Mouse (Mus musculus) heart, postnatal 36 days (tissue): ENCODE results near the gene Cit. TPM values are rescaled to one million over a fixed set of nuclear protein-coding genes. Genes with fewer than 3 reads are reported as not detected.
A peak's percentile ranks its signal among the peaks of the same experiment; 100 is the strongest.

Experiments used
- DNase-seq, 2 experiments: peaks; one replicate each; pipeline ENCODE4 v3.0.0; 2021 to 2022
- intact Hi-C: fragments of 180-260 bp; cut with DNase I; formaldehyde crosslinking; loops from one replicate; pipeline ENCODE4 v1.15.1; 2025
- total RNA-seq, 2 experiments: library from RNA; stranded (reverse); gene quantifications; 2 replicates each; pipeline ENCODE4 v1.2.3; 2021

The Cit gene
- total RNA-seq, 2 experiments from 2014 or later: 1.7 to 2.2 TPM

DNA sequence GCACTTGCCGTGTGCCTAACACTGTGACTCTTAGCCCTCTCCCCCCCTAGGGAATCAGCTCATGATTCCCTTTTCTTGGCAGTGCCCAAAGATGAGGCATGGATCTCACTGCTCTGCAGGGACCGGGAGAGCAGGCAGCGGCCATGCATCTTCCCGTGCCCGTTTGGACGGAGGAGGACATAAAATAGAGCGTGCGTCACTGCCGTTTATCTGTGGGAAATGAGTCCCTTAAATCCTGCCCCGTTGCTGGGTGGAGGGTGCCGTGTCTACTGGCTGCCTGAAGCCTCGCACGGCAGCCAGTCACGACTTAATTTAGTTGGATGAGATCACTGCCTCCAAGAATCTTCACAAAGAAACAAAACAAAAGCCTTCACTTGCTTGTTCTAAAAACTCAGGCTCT is 110.1 kb downstream of the Cit start:
- intact Hi-C loops: no loop called here
- no peak for DNase-seq

DNA sequence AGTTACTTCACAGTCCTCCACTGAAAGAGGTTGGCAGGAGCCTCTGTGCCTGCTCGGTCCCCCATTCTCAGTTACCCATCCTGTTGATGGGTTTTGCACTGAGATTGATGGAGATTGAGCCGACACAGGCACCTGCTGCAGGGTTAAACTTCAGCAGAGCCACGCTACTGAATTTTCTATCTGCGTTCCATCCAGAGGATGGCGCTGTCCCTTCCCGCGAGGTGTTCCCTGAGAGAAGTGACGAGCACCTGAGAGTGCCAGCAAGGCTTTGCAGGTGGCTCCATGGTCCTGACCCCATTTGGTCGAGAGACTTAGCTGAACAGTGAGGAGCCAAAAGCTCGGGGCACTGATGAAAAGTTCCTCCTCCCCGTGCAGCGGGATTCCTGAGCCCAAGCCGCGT is 111.0 kb downstream of the Cit start:
- no peak for DNase-seq
- intact Hi-C loops: no loop called here

DNA sequence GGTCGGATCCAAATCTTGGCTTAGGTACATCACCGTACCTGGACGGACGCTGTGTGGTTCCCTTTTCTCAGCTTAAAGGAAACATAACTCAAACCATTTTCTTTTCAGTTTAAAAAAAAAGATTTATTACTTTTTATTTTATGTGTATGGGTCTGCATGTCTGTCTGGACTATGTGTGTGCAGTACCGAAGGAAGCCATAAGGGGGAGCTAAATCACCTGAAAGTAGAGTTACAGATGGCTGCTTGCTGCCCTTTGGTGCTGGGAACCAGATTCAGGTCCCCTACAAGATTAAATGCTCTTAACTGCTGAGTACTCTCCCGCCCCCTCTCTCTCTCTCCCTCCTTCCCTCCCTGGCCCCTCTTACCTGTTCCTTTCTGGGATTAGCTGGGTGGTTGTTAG is 112.1 kb downstream of the Cit start:
- intact Hi-C loops: no loop called here
- DNase-seq: no peak

DNA sequence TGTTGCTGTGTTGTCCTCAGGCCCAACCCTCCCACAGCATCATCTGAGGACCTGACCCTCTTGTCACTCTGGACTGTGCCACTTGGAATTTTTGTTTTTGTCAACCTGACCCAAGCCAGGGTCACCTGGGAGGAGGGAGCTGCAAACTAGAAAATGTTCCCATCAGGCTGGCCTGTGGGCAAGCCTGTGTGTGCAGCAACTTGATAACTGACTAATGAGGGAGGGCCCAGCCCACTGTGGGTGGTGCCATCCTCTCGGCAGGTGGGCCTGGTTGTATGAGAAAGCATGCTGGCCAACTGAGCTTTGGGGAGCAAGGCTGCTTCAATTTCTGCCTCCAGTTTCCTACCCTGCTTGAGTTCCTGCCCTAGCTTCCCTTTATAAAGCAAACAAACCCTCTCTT is 113.3 kb downstream of the Cit start:
- DNase-seq: no peak
- intact Hi-C loops: no loop called here

DNA sequence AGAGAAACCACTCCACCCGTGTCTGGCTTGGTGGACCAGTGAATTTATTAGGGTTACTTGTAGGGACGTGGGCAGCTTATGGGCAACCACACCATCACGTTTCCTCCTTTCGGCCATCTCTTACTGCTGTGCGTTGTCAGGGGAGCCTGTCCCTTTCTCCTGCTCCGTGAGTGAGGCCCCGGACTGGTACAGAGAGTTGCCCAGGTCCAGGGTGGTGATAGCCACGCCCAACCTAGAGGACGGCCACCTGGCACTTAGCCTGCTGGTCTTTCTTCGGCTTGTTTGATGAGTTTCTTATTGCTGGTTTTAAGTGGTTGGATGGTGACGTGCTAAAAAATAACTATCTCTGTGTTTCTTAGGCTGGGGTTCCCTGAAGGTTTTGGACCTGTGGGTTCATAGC is 113.7 kb downstream of the Cit start:
- intact Hi-C loops: no loop called here
- no peak for DNase-seq

DNA sequence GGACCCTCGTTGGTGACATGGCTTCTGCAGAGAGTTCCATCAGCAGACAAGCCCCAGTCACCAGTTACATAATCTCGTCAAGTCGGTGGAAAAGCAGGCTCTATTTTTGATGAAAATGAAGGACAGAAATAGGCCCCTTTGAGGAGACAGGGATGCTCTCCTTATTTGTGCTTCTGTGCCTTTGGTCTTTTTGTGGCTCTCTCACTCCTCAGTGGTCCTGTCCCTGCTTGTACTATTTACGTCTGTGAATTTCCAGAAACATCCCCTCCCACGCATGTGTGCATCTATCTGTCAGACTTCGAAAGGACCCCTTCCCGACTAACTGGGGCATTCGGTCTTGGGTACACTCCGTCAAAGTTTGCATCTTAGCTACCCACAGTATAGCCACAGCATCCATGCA is 116.7 kb downstream of the Cit start:
- no peak for DNase-seq

DNA sequence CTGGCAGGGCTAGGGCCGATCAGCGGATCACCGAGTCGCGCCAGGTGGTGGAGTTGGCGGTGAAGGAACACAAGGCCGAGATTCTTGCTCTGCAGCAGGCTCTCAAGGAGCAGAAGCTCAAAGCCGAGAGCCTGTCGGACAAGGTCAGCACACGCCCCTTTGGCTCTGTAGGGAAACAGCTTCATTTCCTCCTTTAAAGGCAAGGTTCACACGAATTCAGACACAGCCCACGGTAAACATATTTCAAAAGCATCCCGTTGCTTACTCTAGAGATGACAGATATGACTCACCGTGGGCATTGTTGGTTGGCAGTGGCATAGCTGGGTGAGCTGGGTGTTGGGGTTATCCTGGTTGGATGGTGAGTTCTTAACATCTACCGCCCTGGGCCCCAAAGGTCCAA is 126.2 kb downstream of the Cit start:
- intact Hi-C loops: no loop called here
- no peak for DNase-seq

More for the DNA sequence above, 116.7 kb downstream of the Cit start:
- intact Hi-C loops: no loop called here

DNA sequence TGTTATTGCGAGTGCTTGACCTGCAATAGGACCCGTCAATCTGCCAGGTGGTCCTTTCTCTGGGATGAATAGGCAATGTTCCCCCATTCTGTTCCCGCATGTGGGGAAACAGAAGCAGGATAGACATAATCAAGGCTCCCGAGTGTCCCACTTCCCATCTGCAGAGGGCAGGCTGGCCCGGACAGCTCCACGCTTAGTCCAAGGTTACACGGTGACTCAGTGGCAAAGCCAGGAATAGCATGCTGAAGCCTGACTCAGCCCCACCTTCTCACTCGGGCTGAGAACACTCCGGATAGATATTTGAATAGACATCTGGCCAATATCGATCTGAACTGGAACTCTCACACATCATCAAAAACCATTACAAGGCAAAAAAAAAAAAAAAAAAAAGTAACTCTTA is 130.6 kb downstream of the Cit start:
- intact Hi-C loops: no loop called here

DNA sequence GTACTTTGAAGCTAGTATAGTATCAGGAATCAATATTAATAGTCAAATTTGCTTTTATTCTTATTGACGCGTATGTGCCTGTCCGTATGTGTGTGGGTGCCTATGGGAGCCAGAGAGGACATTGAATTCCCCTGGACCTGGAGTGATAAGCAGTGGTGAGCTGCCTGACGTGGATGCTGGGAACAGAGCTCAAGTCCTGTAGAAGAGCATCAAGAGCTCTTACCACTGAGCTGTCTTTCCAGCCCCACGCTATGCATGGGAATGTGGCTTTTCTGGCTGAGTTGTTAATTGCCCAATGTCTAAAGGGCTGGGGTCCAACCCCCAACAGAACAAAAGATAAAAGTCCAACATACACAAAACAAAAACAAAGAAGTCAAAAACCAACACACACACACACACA is 131.4 kb downstream of the Cit start:
- no peak for DNase-seq
- intact Hi-C loops: no loop called here

More for the DNA sequence above, 130.6 kb downstream of the Cit start:
- DNase-seq: no peak

DNA sequence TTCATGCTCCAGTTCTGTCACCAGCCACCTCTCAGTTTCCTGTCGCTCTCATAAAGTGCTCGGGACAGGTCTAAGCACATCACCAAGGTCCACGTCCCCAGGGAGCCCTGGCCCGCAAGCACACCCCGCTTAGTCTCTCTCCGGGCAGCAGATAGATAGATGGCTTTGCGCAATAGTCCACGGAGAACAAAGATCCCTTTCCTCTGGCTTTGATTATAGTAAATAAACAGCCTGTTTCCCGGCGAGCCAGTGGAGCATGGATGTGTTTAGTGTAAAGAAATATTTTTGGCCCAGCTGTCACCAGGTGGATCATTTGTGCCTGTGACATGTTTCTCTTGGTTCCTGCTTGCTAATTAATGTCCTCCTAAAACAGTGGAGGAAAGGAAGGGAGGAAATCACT is 132.2 kb downstream of the Cit start:
- DNase-seq: no peak
- intact Hi-C loops: no loop called here

DNA sequence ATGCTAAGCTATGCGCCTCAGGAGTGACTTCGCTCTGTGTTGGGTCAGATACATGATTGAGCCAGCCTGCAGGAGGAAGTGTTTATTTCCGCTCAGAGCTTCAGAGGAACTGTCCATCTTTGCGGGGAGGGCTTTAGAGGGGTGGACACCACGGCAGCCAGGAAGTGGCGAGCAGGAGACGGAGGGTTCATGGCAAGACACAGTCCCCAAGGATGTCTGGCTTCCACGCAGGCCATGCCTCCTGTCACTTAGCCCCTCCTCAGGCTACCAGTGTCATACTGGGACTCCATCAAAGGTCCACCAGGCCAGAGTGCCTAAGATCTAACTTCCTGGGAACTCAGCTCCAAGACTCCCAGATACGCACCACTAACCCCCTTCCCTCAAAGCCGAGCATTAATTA is 132.7 kb downstream of the Cit start:
- intact Hi-C loops: no loop called here
- peak; percentile 37 to 50 for DNase-seq

DNA sequence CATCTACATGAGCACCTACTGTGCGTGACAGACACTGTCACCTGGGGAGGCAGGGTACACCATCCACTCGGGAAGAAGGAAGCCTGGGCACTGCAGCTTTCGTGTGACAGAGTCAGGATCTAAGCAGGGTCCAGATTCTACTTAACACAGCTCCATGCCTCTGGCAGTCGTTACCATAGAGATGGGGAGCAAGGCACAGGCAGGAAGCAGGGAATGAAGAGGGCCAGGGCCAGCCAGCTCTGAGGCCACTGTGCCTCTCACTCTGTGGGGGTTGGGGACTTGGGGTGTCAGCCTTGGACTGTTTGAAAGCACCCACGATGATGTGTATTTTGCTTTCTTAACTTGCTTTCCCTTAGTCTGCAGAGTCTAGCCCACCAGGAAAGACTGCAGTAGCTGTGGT is 133.2 kb downstream of the Cit start:
- intact Hi-C loops: no loop called here
- no peak for DNase-seq

DNA sequence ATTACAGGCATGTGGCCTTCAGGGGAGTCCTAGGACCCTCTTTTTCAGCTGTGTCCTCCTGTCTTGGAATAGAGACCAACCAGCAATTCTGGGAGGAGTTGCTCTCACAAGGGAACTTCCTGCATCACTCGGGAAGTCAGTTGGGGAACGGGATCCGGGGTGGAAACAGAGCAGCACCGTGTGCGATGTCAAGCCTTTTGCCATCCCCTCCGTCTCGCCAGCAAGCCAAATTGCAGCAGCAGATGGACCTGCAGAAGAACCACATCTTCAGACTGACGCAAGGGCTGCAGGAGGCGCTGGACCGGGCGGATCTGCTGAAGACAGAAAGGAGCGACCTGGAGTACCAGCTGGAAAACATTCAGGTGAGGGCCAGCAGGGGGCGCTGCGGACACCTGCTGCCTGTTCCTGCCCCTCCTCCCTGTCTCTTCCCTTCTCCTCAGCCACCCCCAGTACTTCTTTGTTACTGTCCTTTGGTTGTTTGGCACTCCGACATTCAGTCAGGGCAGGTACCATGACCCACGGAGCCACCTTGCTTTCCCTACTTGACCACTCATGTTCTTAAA is 134.1 kb downstream of the Cit start:
- no peak for DNase-seq
- intact Hi-C loops: no loop called here

DNA sequence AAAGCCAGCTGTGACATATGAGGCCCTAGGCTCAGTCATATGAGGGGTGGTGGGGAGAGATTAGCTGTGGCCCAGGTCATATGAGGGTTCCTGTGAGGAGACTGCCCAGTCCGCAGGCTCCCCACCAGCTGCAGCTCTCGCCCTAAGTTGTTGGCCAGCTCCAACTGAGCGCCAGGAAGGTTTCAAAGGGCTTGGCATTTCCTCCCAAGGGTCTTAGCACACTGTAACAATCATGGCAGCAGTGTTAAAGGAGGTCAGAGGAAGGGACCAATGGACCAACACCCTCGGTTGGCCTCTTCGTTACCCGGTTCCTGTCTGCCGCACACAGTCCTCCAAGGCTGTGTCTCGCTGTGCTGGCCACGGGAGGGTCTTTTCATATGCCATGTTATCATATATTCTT is 135.5 kb downstream of the Cit start:
- DNase-seq: no peak
- intact Hi-C loops: loop anchor here (2.0 kb wide), 1 partner anchor 44 kb away; the partner anchor contains the start of gene Prkab1

DNA sequence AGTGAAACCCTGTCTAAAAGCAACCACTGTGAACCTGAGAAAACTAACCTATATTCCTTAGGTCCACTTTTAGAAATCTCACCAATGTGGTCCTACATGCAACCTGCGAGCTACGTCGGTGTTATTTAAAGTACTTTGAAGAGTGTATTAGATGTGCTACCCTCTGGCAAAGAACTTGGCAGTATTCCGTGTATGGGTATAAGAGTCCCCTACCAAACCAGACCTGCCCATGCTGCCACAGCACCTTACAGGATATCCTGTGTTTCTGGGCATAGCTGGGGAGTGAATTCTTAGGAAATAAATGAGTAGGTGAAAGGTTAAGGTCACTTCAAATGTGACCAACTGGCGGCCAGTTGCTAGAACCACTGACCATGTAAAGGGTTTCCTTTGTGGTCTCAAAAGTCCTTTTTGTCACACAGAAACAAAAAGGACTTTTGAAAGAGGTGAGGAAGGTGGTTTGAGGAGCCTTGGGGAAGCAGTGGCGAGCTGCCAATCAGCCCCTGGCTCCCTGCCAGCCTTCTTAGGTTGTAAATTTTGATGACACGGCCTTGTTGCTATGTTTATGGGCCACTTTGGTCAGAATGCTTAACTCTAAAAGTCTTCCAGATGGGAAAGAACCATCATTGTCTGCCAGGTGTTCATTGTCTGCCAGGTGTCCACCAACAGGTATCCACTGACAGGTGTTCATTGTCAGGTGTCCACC is 137.7 kb downstream of the Cit start:
- intact Hi-C loops: no loop called here
- DNase-seq: peak in 1 of 2 experiments; percentile 47

DNA sequence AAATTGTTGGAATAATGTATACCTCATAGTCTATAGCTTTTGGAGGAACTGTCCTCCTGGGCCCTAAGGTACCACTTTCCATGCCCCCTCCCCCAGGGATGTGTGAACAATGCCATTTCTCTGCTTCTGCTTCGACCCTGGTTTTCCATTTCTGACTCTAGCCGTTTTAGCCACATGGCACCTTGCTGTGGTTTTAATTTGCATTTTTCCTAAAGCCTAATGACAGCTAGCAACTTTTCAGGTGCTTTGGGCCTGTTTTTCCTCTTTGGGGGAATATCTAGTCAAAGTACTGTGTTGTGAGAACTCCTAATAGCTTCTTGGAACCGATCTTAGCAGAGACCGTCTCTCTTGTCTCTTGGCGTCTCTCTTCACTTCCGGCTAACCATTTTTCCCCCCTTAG is 139.3 kb downstream of the Cit start:
- no peak for DNase-seq
- intact Hi-C loops: no loop called here

DNA sequence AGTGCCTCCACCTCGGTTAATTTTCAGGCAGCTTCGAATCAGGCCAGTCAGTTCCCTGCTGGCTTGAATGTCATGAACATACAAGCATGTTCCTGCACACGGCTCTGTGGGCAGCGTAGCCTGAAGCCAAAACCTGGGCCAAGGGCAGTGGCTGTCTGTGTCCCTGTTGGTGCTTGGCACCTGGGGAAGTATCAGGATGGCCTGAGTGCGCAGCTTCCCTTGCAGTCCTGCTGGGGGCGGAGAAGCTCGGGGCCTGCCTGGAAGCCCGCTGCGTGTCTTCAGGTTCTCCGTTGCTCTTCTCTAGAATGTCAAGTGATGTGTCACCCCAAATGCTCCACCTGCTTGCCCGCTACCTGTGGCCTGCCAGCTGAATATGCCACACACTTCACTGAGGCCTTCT is 140.0 kb downstream of the Cit start:
- DNase-seq: no peak
- intact Hi-C loops: no loop called here

DNA sequence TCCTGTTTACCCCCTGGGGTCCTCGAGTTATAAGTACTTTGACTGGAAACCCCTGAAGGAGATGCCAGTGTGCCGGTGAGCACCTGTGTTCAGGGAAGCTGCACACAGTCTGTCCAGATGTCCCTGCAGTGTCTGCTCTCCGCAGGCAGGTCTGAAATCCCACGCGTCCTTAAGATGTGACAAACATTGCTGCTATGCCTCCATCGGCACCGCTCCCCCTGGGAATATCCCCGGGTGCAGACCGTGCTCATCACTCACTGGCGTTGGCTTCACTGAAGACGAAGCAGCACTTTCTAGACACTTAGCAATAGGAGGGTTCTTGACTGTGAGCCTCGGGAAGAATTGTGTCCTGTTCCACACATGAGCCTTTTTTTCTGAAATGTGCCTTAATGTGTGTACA is 142.2 kb downstream of the Cit start:
- intact Hi-C loops: no loop called here
- no peak for DNase-seq

DNA sequence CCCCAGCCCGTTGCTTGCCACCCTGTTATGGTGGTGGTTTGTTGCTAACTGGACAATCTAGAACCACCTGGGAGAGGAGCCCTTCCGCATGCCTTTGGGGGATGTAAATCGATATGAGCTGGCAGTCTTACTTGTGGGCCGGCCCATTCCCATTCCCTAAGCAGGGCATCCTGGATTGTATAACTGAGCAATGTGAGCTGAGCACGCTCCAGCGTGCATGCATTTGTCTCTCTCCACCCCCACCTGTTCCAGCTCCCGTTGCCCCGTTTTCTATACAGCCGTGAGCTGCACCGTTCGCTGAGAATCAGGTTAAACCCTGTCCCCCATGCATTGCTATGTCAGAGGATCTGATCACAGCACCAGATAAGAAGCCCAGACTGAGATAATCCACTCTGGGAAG is 146.6 kb downstream of the Cit start:
- intact Hi-C loops: no loop called here
- no peak for DNase-seq

DNA sequence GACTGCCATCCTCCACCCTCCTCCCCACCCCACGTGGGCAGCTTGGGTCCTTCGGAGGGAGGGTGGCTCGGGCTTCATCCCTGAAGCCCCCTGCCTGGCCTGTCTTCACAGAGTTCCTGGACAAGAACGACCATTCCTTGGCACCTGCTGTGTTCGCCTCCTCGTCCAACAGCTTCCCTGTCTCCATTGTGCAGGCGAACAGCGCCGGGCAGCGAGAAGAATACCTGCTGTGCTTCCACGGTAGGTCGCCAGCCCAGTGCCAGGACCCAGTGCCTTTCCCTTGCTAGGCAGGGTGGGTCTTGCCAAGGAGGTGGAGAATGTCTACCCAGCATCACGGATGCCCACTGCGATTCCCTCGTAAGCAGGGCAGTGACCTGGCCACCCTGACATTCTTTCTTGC is 149.0 kb downstream of the Cit start:
- no peak for DNase-seq

DNA sequence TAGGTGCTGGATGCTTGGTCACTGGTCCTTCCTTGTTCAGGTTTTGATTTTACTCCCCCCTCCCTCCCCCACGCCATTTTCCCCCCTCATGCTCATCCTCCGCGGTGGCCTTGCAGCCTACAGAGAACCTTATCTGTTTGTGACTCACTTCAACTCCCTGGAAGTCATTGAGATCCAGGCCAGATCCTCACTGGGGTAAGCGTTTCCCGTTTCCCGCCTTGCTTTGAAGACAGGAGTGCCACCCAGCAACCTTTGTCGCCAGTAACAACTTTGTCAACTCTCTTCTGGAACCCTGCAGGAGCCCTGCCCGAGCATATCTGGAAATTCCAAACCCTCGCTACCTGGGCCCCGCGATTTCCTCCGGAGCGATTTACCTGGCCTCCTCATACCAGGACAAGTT is 152.3 kb downstream of the Cit start:
- DNase-seq: no peak
- intact Hi-C loops: no loop called here

More for the DNA sequence above, 149.0 kb downstream of the Cit start:
- intact Hi-C loops: no loop called here

DNA sequence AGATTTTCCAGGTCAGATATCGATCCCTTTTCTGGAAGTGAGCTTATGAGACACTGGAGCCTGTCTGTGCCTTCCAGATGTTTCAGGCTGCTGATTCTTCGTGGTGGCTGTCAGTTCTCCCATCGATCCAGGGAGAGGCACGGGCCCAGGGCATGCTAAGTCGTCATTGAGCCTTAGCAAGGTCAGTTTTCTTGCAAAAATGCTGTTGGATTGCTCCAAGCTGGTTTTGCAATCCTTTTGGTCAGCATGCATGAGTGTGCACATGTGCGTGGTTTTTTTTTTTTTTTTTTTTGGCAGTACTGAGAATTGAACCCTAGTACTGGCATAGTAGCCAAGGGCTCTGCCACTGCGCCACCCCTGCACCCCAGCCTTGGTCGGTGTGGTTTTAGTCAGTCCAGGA is 158.1 kb downstream of the Cit start:
- no peak for DNase-seq
- intact Hi-C loops: no loop called here

DNA sequence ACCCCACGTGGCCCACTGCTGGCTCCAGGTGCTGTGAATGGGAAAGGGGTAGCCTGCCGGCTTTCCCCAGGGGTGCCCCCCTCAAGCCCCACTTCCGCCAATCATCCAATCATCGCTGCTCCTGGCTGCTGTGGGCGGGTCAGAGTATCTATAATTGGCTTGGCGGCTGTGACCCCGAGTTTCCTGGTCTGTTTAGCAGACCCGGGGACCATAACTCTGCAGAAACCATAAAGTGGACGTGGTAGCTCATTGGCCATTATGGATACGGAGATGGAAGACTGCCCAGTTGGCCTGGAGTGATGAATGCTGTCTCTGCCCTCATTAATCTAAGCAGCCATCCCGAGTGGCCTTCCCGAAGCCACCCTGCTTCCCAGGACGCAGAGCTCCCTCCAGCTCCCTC is 158.7 kb downstream of the Cit start:
- intact Hi-C loops: no loop called here
- no peak for DNase-seq
